Mouse (Mus musculus) heart, embryonic 11.5 days (tissue): Measurements from ENCODE around the gene Sec16a. TPM values are rescaled to one million over a fixed set of nuclear protein-coding genes. Genes with fewer than 3 reads are reported as not detected.

Source experiments
- ATAC-seq: fragments of 200-750 bp; cut with Nextera tagmentation; replicated peaks from 2 replicates; pipeline ENCODE4 v1.8.0; 2017; ENCODE audit warnings: moderate library complexity; ENCODE audit not compliant: insufficient number of reproducible peaks, low FRiP score, low TSS enrichment
- H3K27ac ChIP-seq: fragments of 300-500 bp; sonication (generic); 2 replicates; pipeline ENCODE4 v1.5.1; 2014; ENCODE audit warnings: mild to moderate bottlenecking, low read depth, low read length
- H3K27me3 ChIP-seq: fragments of 300-500 bp; sonication (generic); 2 replicates; pipeline ENCODE4 v1.6.1; 2014; ENCODE audit warnings: mild to moderate bottlenecking, low read length, mixed read lengths; ENCODE audit not compliant: control insufficient read depth, insufficient read depth
- H3K36me3 ChIP-seq: fragments of 300-500 bp; sonication (generic); 2 replicates; pipeline ENCODE4 v1.6.1; 2014; ENCODE audit warnings: mild to moderate bottlenecking, low read length, moderate library complexity, mixed read lengths; ENCODE audit not compliant: control insufficient read depth, insufficient read depth
- H3K4me1 ChIP-seq: fragments of 300-500 bp; sonication (generic); 2 replicates; pipeline ENCODE4 v1.6.1; 2014; ENCODE audit warnings: low read length; ENCODE audit not compliant: control insufficient read depth, insufficient read depth
- H3K4me2 ChIP-seq: fragments of 300-500 bp; sonication (generic); 2 replicates; pipeline ENCODE4 v1.6.1; 2014; ENCODE audit warnings: mild to moderate bottlenecking, moderate library complexity
- H3K4me3 ChIP-seq: fragments of 300-500 bp; sonication (generic); 2 replicates; pipeline ENCODE4 v1.5.1; 2014; ENCODE audit warnings: low read depth, low read length
- H3K9ac ChIP-seq: fragments of 300-500 bp; sonication (generic); 2 replicates; pipeline ENCODE4 v1.6.1; 2014; ENCODE audit warnings: mild to moderate bottlenecking, low read depth, low read length, moderate library complexity
- H3K9me3 ChIP-seq: fragments of 300-500 bp; sonication (generic); replicated peaks from 2 replicates; pipeline ENCODE4 v1.6.1; 2016; ENCODE audit warnings: low read length; ENCODE audit not compliant: control insufficient read depth
- WGBS: fragments of 180-500 bp; shearing (Covaris S2); extraction: QIAGEN DNeasy Blood & Tissue Kit; methylation state at CpG from one replicate; pipeline ENCODE4 v1.1.7; 2014; ENCODE audit not compliant: insufficient replicate concordance; 5-methylcytosine and 5-hydroxymethylcytosine counted together
- polyA plus RNA-seq: library from polyadenylated mRNA; unstranded; fragments of >200 nt; fragmentation: Nextera tagmentation; extraction: Ambion mirVana; gene quantifications from 2 replicates; pipeline ENCODE4 v1.2.1, GENCODE M21; 2014

The Sec16a gene
- polyA plus RNA-seq, 1 experiment from 2014 or later = 23.6 TPM

DNA sequence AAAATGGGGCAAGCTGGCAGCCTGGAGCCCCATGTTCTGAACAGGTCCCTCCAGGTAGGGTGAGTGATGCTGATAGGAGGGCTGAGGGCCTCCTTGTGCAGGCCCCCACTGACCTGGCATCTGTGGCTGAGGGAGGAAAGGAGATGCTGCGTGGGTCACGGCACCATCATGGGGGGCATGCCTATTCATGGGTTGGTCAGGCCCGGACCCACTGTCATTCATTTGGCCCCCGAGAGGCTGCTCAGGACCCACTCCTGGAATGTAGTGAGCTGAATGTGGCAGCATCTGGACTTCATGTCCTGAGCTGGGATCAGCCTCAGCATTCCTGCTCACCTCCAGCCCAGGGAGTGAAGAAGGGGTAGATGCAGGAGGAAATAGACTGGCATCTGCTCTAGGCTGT, 3.8 kb downstream of the Sec16a start:
- Histone ChIP-seq H3K9ac (no peak overlapping the region), H3K4me3 (no peak overlapping the region), H3K27me3 (no peaks in the 10 kb centered on the region), H3K4me1 (peaks cover 7% of the 10 kb centered on the region), H3K36me3 (peaks cover 25% of the 10 kb centered on the region), H3K27ac (no peak overlapping the region), H3K9me3 (no peaks in the 10 kb centered on the region), H3K4me2 (no peak overlapping the region)
- ATAC-seq = no peak
- 92% methylated on average over 4 of the region's 4 CpGs for WGBS

DNA sequence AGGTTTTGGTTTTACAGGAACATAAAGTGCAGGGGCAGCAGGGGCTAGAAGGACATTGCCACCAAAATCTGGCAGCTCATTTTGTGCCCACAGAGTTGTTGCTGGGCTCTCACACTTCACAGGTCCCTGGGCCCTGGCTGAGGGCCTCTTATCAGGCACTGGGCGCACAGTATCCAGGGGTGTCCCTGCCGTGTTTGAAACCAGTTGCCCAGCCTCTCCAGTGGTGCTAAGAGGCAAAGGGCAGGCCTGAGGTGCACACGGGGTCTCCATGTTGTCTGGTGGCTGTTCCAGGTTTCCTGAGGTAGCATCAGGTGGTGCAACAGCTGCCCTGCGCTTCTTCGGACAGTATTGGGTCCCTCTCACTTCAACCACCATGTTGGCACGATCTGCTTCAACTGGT, 5.3 kb downstream of the Sec16a start:
- peaks cover 32% of the 10 kb centered on the region for H3K36me3 ChIP-seq
- H3K4me3 ChIP-seq = no peak overlapping the region
- H3K27ac ChIP-seq = no peak overlapping the region
- no peak for ATAC-seq
- 88% methylated on average over 6 of the region's 6 CpGs for WGBS
- H3K9ac ChIP-seq = no peak overlapping the region
- no peaks in the 10 kb centered on the region for H3K9me3 ChIP-seq
- peaks cover 7% of the 10 kb centered on the region for H3K4me1 ChIP-seq
- H3K4me2 ChIP-seq = no peak overlapping the region
- H3K27me3 ChIP-seq = no peaks in the 10 kb centered on the region

DNA sequence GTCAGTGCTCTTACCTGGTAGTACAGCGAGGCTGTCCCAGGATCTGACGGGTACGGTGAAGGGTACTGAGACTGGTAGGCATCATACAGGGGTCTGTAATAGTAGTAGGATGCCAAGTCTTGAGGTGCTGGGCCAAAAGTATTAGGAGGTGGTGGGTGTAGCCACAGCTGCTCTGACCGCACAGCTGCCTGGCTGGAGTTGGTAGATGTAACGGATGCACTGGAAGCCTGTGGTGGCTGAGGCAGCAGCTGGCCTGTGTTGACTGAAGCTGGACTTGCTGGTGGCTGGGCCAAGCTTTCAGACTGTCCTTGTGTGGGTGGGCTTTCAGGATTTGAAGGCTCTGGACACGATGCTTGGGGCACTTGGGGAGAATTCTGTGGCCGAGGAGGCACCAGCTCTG, 6.6 kb downstream of the Sec16a start:
- peaks cover 36% of the 10 kb centered on the region for H3K36me3 ChIP-seq

DNA sequence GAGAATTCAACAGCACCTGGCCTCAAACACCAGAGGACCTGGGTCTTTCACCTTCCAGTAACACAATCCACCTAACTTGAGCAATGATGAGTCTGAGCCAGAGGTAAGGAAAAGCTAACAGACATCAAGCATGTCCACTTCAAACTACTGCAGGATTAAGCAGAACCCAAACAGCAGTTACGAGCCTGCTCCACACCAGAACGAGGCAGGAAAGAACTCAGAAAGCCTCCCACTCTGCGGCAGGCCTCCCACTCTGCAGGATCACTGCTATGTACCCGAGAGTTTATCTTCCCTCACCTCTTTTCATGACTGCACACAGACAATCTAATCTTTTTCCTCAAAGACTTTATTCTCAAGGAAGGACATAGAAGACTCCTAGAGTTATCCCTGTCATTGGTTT, 7.8 kb downstream of the Sec16a start:
- peaks cover 40% of the 10 kb centered on the region for H3K36me3 ChIP-seq
- no peak overlapping the region for H3K27ac ChIP-seq
- WGBS = 62% methylated on average over 4 of the region's 4 CpGs
- no peaks in the 10 kb centered on the region for H3K4me1 ChIP-seq
- H3K27me3 ChIP-seq = no peaks in the 10 kb centered on the region
- no peak for ATAC-seq
- no peak overlapping the region for H3K4me3 ChIP-seq
- no peaks in the 10 kb centered on the region for H3K9me3 ChIP-seq
- no peak overlapping the region for H3K4me2 ChIP-seq
- H3K9ac ChIP-seq = no peak overlapping the region

More for the DNA sequence above, 6.6 kb downstream of the Sec16a start:
- Histone ChIP-seq H3K27me3 (no peaks in the 10 kb centered on the region), H3K4me2 (no peak overlapping the region), H3K27ac (no peak overlapping the region), H3K4me1 (no peaks in the 10 kb centered on the region), H3K4me3 (no peak overlapping the region), H3K9me3 (no peaks in the 10 kb centered on the region), H3K9ac (no peak overlapping the region)
- ATAC-seq = no peak
- 93% methylated on average over 7 of the region's 7 CpGs for WGBS

DNA sequence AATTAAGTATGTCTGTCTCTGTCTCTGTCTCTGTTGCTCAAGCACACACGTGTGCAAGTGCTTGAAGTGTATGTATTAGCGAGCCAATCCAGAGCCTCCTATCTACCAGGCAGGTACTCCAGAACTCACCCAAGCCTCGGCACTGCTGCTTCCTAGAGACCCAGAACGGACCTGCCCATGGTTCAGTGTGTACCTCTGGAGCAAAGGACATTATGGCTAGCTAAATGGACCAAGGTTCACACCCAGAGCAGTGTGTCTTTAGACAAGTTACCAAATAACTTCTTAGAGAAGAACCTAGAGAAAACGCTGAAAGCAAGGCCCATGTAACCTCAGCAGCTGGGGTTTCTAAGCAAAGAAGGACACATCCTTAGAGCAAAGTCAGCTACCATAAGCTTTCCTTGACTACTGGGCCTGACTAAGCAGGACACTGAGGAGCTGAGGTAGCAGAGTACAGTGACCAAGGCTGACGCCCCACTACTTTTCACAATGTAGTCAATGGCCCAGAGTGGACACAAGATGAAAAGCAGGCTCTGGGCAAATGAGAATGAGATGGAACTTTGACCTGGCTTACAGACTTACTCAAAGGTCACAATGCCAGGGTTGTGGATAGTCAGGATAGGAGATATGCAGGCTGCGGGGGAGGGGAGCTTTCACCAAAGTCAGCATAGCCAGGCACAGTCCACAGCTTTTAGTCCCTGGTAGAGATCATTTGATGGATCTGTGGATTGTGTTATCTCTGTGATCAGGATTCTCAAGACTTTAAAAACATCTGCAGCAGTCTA, 10.0 kb downstream of the Sec16a start:
- no peak for ATAC-seq
- no peaks in the 10 kb centered on the region for H3K4me1 ChIP-seq
- WGBS = 85% methylated on average over 7 of the region's 7 CpGs
- H3K27me3 ChIP-seq = no peaks in the 10 kb centered on the region
- no peak overlapping the region for H3K4me2 ChIP-seq
- peaks cover 36% of the 10 kb centered on the region for H3K36me3 ChIP-seq
- H3K9ac ChIP-seq = no peak overlapping the region
- no peaks in the 10 kb centered on the region for H3K9me3 ChIP-seq
- H3K4me3 ChIP-seq = no peak overlapping the region
- H3K27ac ChIP-seq = no peak overlapping the region

DNA sequence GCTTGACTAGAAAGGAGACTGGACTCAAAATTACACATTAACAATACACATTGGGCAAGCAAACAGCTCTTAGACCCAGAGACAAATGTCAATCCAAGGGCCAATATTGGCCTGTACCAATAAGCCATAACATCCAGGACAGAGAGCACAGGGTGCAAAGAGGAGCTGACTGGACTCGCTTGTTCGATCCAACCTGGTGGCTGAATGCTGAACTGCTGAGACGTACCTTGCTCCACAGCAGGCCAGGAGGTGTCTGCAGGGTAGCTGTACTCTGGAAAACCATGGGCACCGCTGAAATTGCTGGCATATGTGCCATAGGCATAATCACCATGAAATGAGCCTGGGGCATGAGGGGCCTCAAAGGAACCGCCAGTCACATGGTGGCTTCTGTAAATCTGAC, 15.2 kb downstream of the Sec16a start:
- peaks cover 54% of the 10 kb centered on the region for H3K36me3 ChIP-seq
- WGBS = 87% methylated on average over 5 of the region's 5 CpGs

DNA sequence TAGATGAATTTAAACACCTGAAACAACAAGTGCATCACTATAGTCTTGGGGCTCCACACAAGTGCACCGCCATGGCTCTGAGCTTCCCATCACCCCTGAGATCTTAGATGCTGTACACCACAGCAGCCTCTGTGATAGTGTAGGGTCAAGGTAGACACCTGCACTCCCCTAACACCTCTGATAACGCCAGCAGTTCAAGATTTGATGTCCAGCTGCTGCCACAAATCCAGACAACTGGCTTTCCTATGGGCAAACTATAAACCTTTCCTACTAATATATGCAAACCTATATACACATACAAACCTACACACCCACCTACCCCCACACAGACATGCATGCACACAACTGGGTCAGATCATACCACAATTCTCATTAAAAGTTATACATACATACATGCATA, 20.5 kb downstream of the Sec16a start:
- Histone ChIP-seq H3K4me3 (no peak overlapping the region), H3K4me1 (peaks cover 6% of the 10 kb centered on the region; the same call in 1 of the 2 replicates), H3K27ac (no peak overlapping the region), H3K9me3 (no peaks in the 10 kb centered on the region), H3K4me2 (no peak overlapping the region), H3K27me3 (no peaks in the 10 kb centered on the region), H3K9ac (no peak overlapping the region), H3K36me3 (peaks cover 65% of the 10 kb centered on the region)
- 87% methylated on average over 2 of the region's 2 CpGs for WGBS
- ATAC-seq = no peak

More for the DNA sequence above, 15.2 kb downstream of the Sec16a start:
- no peak overlapping the region for H3K4me2 ChIP-seq
- H3K4me3 ChIP-seq = no peak overlapping the region
- no peak overlapping the region for H3K9ac ChIP-seq
- H3K27ac ChIP-seq = no peak overlapping the region
- no peaks in the 10 kb centered on the region for H3K4me1 ChIP-seq
- no peaks in the 10 kb centered on the region for H3K27me3 ChIP-seq
- ATAC-seq = no peak
- H3K9me3 ChIP-seq = no peaks in the 10 kb centered on the region

DNA sequence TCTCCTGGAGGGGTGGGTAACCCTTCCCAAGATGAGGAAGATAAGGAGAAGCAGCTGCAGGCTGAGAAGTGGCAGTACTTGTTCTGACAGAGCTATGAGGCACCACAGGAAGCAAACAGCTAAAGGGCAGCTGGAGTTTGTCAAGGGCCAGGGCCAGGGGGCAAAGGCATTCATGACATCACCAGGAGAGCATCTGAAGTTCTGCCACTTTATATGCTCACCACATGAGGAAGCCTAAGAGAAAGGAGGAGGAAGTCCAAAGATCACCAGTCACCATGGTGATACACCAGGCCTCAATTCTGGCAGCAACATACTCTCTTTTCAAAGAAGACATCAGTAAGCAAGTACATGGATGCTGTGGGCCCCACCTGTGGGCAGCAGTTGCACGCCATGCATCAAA, 21.9 kb downstream of the Sec16a start:
- H3K27ac ChIP-seq = no peak overlapping the region
- no peaks in the 10 kb centered on the region for H3K27me3 ChIP-seq
- no peak for ATAC-seq
- no peaks in the 10 kb centered on the region for H3K9me3 ChIP-seq
- WGBS = 78% methylated on average over 1 of the region's 1 CpGs
- peaks cover 59% of the 10 kb centered on the region for H3K36me3 ChIP-seq
- H3K4me3 ChIP-seq = no peak overlapping the region
- peaks cover 6% of the 10 kb centered on the region; the same call in 1 of the 2 replicates for H3K4me1 ChIP-seq
- H3K4me2 ChIP-seq = no peak overlapping the region
- H3K9ac ChIP-seq = no peak overlapping the region

DNA sequence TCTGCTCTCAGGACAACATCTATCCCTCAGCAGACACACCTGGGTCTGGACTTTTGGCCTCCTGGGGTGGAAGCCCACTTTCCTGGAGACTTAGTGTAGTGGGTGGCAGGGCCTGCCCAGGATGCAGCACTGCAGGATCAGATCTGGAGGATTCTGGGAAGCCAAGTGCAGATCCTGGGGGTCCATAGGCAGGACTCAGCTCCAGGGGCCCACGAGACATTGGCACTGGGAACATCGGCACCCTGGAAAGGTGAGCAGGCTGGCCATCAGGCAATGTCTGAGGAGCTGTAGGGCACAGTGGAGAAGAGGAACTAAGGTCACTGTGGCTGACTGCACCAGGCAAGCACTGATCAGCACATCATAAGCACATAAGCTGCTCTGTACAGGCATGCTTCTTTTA, 23.0 kb downstream of the Sec16a start:
- H3K9me3 ChIP-seq = no peaks in the 10 kb centered on the region
- 93% methylated on average over 2 of the region's 2 CpGs for WGBS
- no peak overlapping the region for H3K9ac ChIP-seq
- no peaks in the 10 kb centered on the region for H3K27me3 ChIP-seq
- no peak for ATAC-seq
- H3K4me3 ChIP-seq = no peak overlapping the region
- peaks cover 6% of the 10 kb centered on the region; the same call in 1 of the 2 replicates for H3K4me1 ChIP-seq
- no peak overlapping the region for H3K4me2 ChIP-seq
- H3K27ac ChIP-seq = no peak overlapping the region
- H3K36me3 ChIP-seq = peaks cover 58% of the 10 kb centered on the region
